Mouse (Mus musculus) CH12.LX (cell line): Measurements from ENCODE around the gene Meaf6. TPM values are rescaled to one million over a fixed set of nuclear protein-coding genes. Genes with fewer than 3 reads are reported as not detected.

Source experiments
- DNase-seq: peaks from one replicate; pipeline ENCODE4 v3.0.0-alpha.2; 2013; ENCODE audit errors: extremely low read depth
- H3K27ac ChIP-seq: 2 replicates; pipeline ENCODE4 v1.5.1; 2012; ENCODE audit warnings: low read depth, mild to moderate bottlenecking, control low read depth, moderate library complexity; ENCODE audit not compliant: insufficient read depth
- H3K27me3 ChIP-seq: replicated peaks from 2 replicates; pipeline ENCODE3; 2012; ENCODE audit warnings: inconsistent platforms
- H3K36me3 ChIP-seq, 2 experiments: replicated peaks in 1 of 2; 2 replicates each; pipeline versions ENCODE3 to v1.6.1; 2012; ENCODE audit warnings: inconsistent platforms in 1 of 2, low read length in 1 of 2, mild to moderate bottlenecking in 1 of 2, mixed read lengths in 1 of 2, moderate library complexity in 1 of 2; ENCODE audit not compliant: control insufficient read depth in 1 of 2, insufficient read depth in 1 of 2
- H3K4me1 ChIP-seq, 2 experiments: 2 replicates each; pipeline ENCODE4 v1.6.1; 2012; ENCODE audit warnings: inconsistent platforms in 1 of 2, moderate library complexity in 1 of 2; ENCODE audit not compliant: insufficient read depth in 2 of 2, control insufficient read depth in 1 of 2
- H3K4me2 ChIP-seq: 2 replicates; pipeline ENCODE4 v1.6.1; 2012; ENCODE audit warnings: low read depth, mild to moderate bottlenecking, control low read depth; ENCODE audit not compliant: poor library complexity, insufficient read depth, severe bottlenecking
- H3K4me3 ChIP-seq, 3 experiments: fragments of 150-350 bp in 1 of 3; sonication (generic) in 1 of 3; replicated peaks in 1 of 3; 2 replicates each; pipeline versions ENCODE3 to v1.5.1; 2011 to 2012; ENCODE audit warnings: low read depth in 2 of 3, low read length in 2 of 3, mild to moderate bottlenecking in 2 of 3, moderate library complexity in 2 of 3, control low read depth in 1 of 3, improper control_type of control experiment in 1 of 3, inconsistent platforms in 1 of 3, mixed read lengths in 1 of 3; ENCODE audit not compliant: poor library complexity in 1 of 3
- H3K79me2 ChIP-seq: replicated peaks from 2 replicates; pipeline ENCODE4 v1.6.1; 2012; ENCODE audit warnings: mild to moderate bottlenecking, moderate library complexity; ENCODE audit not compliant: control insufficient read depth, poor library complexity, insufficient read depth, severe bottlenecking; ENCODE audit errors: extremely low read depth
- H3K9ac ChIP-seq: 2 replicates; pipeline ENCODE4 v1.6.1; 2012; ENCODE audit warnings: low read depth, mild to moderate bottlenecking, control low read depth, moderate library complexity; ENCODE audit not compliant: insufficient read depth
- H3K9me3 ChIP-seq: replicated peaks from 2 replicates; pipeline ENCODE3; 2012; ENCODE audit warnings: low read length, inconsistent platforms, mixed read lengths
- BHLHE40 ChIP-seq: IDR thresholded peaks from 2 replicates; pipeline ENCODE4 v1.6.1; 2011; ENCODE audit warnings: mild to moderate bottlenecking, low read depth, low read length, improper control_type of control experiment
- CHD1 ChIP-seq: IDR thresholded peaks from 2 replicates; pipeline ENCODE4 v1.6.1; 2012; ENCODE audit warnings: low read depth, low read length, improper control_type of control experiment, inconsistent platforms
- CHD2 ChIP-seq: IDR thresholded peaks from 2 replicates; pipeline ENCODE4 v1.6.1; 2011; ENCODE audit warnings: low read length, improper control_type of control experiment
- CTCF ChIP-seq, 2 experiments: IDR thresholded peaks in 1 of 2; conservative IDR thresholded peaks in 1 of 2; 2 replicates each; pipeline ENCODE4 v1.5.1; 2011 to 2012; ENCODE audit warnings: low read depth in 2 of 2, low read length in 2 of 2, improper control_type of control experiment in 1 of 2, inconsistent platforms in 1 of 2, mild to moderate bottlenecking in 1 of 2, moderate library complexity in 1 of 2
- E2F4 ChIP-seq: IDR thresholded peaks from 2 replicates; pipeline ENCODE4 v1.6.1; 2011; ENCODE audit warnings: low read depth, low read length, improper control_type of control experiment; ENCODE audit not compliant: insufficient replicate concordance
- ELF1 ChIP-seq: IDR thresholded peaks from 2 replicates; pipeline ENCODE4 v1.6.1; 2014; ENCODE audit warnings: low read depth, mild to moderate bottlenecking, inconsistent platforms, low read length, improper control_type of control experiment
- EP300 ChIP-seq: IDR thresholded peaks from 2 replicates; pipeline ENCODE4 v1.6.1; 2011; ENCODE audit warnings: low read length, improper control_type of control experiment
- ETS1 ChIP-seq: conservative IDR thresholded peaks from 2 replicates; pipeline ENCODE4 v1.6.1; 2012; ENCODE audit warnings: low read depth, mild to moderate bottlenecking, inconsistent platforms, low read length, improper control_type of control experiment, moderate library complexity
- GABPA ChIP-seq: IDR thresholded peaks from 2 replicates; pipeline ENCODE4 v1.6.1; 2012; ENCODE audit warnings: low read depth, low read length, improper control_type of control experiment, inconsistent platforms; ENCODE audit not compliant: insufficient replicate concordance
- HCFC1 ChIP-seq: IDR thresholded peaks from 2 replicates; pipeline ENCODE4 v1.6.1; 2012; ENCODE audit warnings: low read depth, mild to moderate bottlenecking, inconsistent platforms, low read length, improper control_type of control experiment
- IRF4 ChIP-seq: IDR thresholded peaks from 2 replicates; pipeline ENCODE4 v1.6.1; 2014; ENCODE audit warnings: low read depth, mild to moderate bottlenecking, inconsistent platforms, low read length, improper control_type of control experiment
- JUN ChIP-seq: IDR thresholded peaks from 2 replicates; pipeline ENCODE4 v1.6.1; 2011; ENCODE audit warnings: low read depth, mild to moderate bottlenecking, low read length, improper control_type of control experiment, moderate library complexity; ENCODE audit not compliant: insufficient read depth
- JUND ChIP-seq: conservative IDR thresholded peaks from 2 replicates; pipeline ENCODE4 v1.6.1; 2011; ENCODE audit warnings: low read depth, low read length, improper control_type of control experiment
- KAT2A ChIP-seq: IDR thresholded peaks from 2 replicates; pipeline ENCODE4 v1.6.1; 2012; ENCODE audit warnings: low read length, improper control_type of control experiment, inconsistent platforms; ENCODE audit not compliant: insufficient replicate concordance
- MAFK ChIP-seq: IDR thresholded peaks from 2 replicates; pipeline ENCODE4 v1.6.1; 2011; ENCODE audit warnings: low read length, improper control_type of control experiment; ENCODE audit not compliant: insufficient replicate concordance
- MAX ChIP-seq: IDR thresholded peaks from 2 replicates; pipeline ENCODE4 v1.6.1; 2011; ENCODE audit warnings: low read length, improper control_type of control experiment
- MAZ ChIP-seq: IDR thresholded peaks from 2 replicates; pipeline ENCODE4 v1.6.1; 2012; ENCODE audit warnings: low read depth, mild to moderate bottlenecking, inconsistent platforms, low read length, improper control_type of control experiment, moderate library complexity
- MEF2A ChIP-seq: IDR thresholded peaks from 2 replicates; pipeline ENCODE4 v1.6.1; 2014; ENCODE audit warnings: low read depth, mild to moderate bottlenecking, inconsistent platforms, low read length, improper control_type of control experiment, borderline replicate concordance
- MXI1 ChIP-seq: IDR thresholded peaks from 2 replicates; pipeline ENCODE4 v1.6.1; 2011; ENCODE audit warnings: mild to moderate bottlenecking, low read depth, low read length, improper control_type of control experiment
- MYC ChIP-seq: IDR thresholded peaks from 2 replicates; pipeline ENCODE4 v1.6.1; 2011; ENCODE audit warnings: low read depth, mild to moderate bottlenecking, improper control_type of control experiment, low read length
- NELFE ChIP-seq: IDR thresholded peaks from 2 replicates; pipeline ENCODE4 v1.6.1; 2011; ENCODE audit warnings: low read depth, low read length, improper control_type of control experiment
- NRF1 ChIP-seq: IDR thresholded peaks from 2 replicates; pipeline ENCODE4 v1.6.1; 2014; ENCODE audit warnings: low read depth, mild to moderate bottlenecking, inconsistent platforms, low read length, improper control_type of control experiment, moderate library complexity
- PAX5 ChIP-seq: IDR thresholded peaks from 2 replicates; pipeline ENCODE4 v1.6.1; 2012; ENCODE audit warnings: low read length, inconsistent platforms, mixed read lengths
- POLR2A ChIP-seq: IDR thresholded peaks from 2 replicates; pipeline ENCODE4 v1.6.1; 2011; ENCODE audit warnings: low read depth, mild to moderate bottlenecking, improper control_type of control experiment, low read length
- POLR2AphosphoS2 ChIP-seq: IDR thresholded peaks from 2 replicates; pipeline ENCODE4 v1.6.1; 2011; ENCODE audit warnings: low read depth, low read length, improper control_type of control experiment
- RAD21 ChIP-seq: IDR thresholded peaks from 2 replicates; pipeline ENCODE4 v1.6.1; 2011; ENCODE audit warnings: low read depth, mild to moderate bottlenecking, low read length, improper control_type of control experiment, moderate library complexity
- RCOR1 ChIP-seq: conservative IDR thresholded peaks from 2 replicates; pipeline ENCODE4 v1.6.1; 2012; ENCODE audit warnings: low read depth, mild to moderate bottlenecking, inconsistent platforms, low read length, improper control_type of control experiment
- SIN3A ChIP-seq: IDR thresholded peaks from 2 replicates; pipeline ENCODE4 v1.6.1; 2012; ENCODE audit warnings: low read length, improper control_type of control experiment, inconsistent platforms
- SMC3 ChIP-seq: IDR thresholded peaks from 2 replicates; pipeline ENCODE4 v1.6.1; 2011; ENCODE audit warnings: low read depth, low read length, improper control_type of control experiment
- TBP ChIP-seq: conservative IDR thresholded peaks from 2 replicates; pipeline ENCODE4 v1.6.1; 2011; ENCODE audit warnings: low read depth, low read length, improper control_type of control experiment
- TCF12 ChIP-seq: IDR thresholded peaks from 2 replicates; pipeline ENCODE4 v1.6.1; 2014; ENCODE audit warnings: low read depth, mild to moderate bottlenecking, inconsistent platforms, low read length, improper control_type of control experiment
- UBTF ChIP-seq: IDR thresholded peaks from 2 replicates; pipeline ENCODE4 v1.6.1; 2012; ENCODE audit warnings: low read depth, mild to moderate bottlenecking, inconsistent platforms, low read length, improper control_type of control experiment, moderate library complexity
- USF1 ChIP-seq: IDR thresholded peaks from 2 replicates; pipeline ENCODE4 v1.6.1; 2014; ENCODE audit warnings: low read depth, mild to moderate bottlenecking, inconsistent platforms, low read length, improper control_type of control experiment
- USF2 ChIP-seq: conservative IDR thresholded peaks from 2 replicates; pipeline ENCODE4 v1.6.1; 2011; ENCODE audit warnings: low read depth, low read length, improper control_type of control experiment
- ZC3H11A ChIP-seq: IDR thresholded peaks from 2 replicates; pipeline ENCODE4 v1.6.1; 2012; ENCODE audit warnings: low read depth, mild to moderate bottlenecking, inconsistent platforms, low read length, improper control_type of control experiment
- ZKSCAN1 ChIP-seq: IDR thresholded peaks from 2 replicates; pipeline ENCODE4 v1.6.1; 2012; ENCODE audit warnings: low read depth, inconsistent platforms, low read length, improper control_type of control experiment, borderline replicate concordance
- ZMIZ1 ChIP-seq: IDR thresholded peaks from 2 replicates; pipeline ENCODE4 v1.6.1; 2012; ENCODE audit warnings: low read depth, mild to moderate bottlenecking, inconsistent platforms, low read length, improper control_type of control experiment
- ZNF384 ChIP-seq: IDR thresholded peaks from 2 replicates; pipeline ENCODE4 v1.6.1; 2012; ENCODE audit warnings: low read depth, low read length, improper control_type of control experiment, inconsistent platforms
- dilution Hi-C: fragments of 300-500 bp; cut with MboI; formaldehyde crosslinking; loops from 2 replicates; pipeline ENCODE4 v1.14.3; 2020; ENCODE audit warnings: low sequenced_read_pairs; ENCODE audit not compliant: extremely low pct_unique_long_range_greater_than_20kb, extremely low pct_ligation_motif_present
- in situ Hi-C: fragments of 300-500 bp; cut with MboI; formaldehyde crosslinking; loops from 3 replicates; pipeline ENCODE4 v1.14.3; 2019; ENCODE audit warnings: low sequenced_read_pairs, low pct_ligation_motif_present, low pct_unique_long_range_greater_than_20kb, mixed read lengths
- polyA plus RNA-seq: library from polyadenylated mRNA; unstranded; fragments of >175 nt; gene quantifications from 2 replicates; pipeline ENCODE4 v1.2.1, GENCODE M21; 2012; ENCODE audit warnings: low read depth; ENCODE audit not compliant: insufficient read length
- total RNA-seq, 2 experiments: library from RNA; depleted of rRNA; stranded (reverse); fragments of 300-350 nt in 1 of 2; fragments of >200 nt in 1 of 2; gene quantifications; 2 replicates each; pipeline ENCODE4 v1.2.3; 2012 to 2014

The Meaf6 gene
- total and polyA plus RNA-seq, 3 experiments, result 26.4 to 52.8 (median 29.3) TPM

- DNase-seq, result peak; percentile 79
- peak overlapping the region; percentile 7; the same call in 1 of the 2 replicates for H3K4me2 ChIP-seq
- in situ Hi-C loops, result no loop called here
- H3K4me1 ChIP-seq, result peaks cover 35 to 73% of the 10 kb centered on the region in 2 experiments
- H3K27ac ChIP-seq, result peak overlapping the region; percentile 86
- TF ChIP-seq UBTF, result 0 out of 2 replicates have a peak, but pooled peaks have one; percentile 56
- no peak for TF ChIP-seq RAD21
- TF ChIP-seq MAZ, result no peak
- TF ChIP-seq CHD1, result no peak
- no peak for TF ChIP-seq PAX5
- no peak for TF ChIP-seq CHD2
- no peak; the same call in 1 of the 2 replicates for TF ChIP-seq NELFE
- no peak for TF ChIP-seq ZNF384
- TF ChIP-seq SMC3, result no peak
- no peak for TF ChIP-seq JUN
- no peak for TF ChIP-seq POLR2AphosphoS2
- TF ChIP-seq KAT2A, result no peak
- peak; percentile 50; the same call in 1 of the 2 replicates for TF ChIP-seq POLR2A
- TF ChIP-seq HCFC1, result no peak
- no peak for TF ChIP-seq RCOR1
- no peak for TF ChIP-seq JUND
- TF ChIP-seq IRF4, result peak; percentile 52; the same call in 1 of the 2 replicates
- no peak for TF ChIP-seq SIN3A
- no peak for TF ChIP-seq BHLHE40
- TF ChIP-seq ELF1, result peak; percentile 22; the same call in 1 of the 2 replicates
- 0 out of 2 replicates have a peak, but pooled peaks have one; percentile 58 for TF ChIP-seq MYC
- no peak for TF ChIP-seq NRF1
- no peak; the same call in 1 of the 2 replicates for TF ChIP-seq ZMIZ1
- no peak for TF ChIP-seq MAFK
- no peak for TF ChIP-seq MEF2A
- TF ChIP-seq TBP, result no peak
- no peak; the same call in 1 of the 2 replicates for TF ChIP-seq USF2
- no peak for TF ChIP-seq CTCF (conservative IDR thresholded peaks at IDR 0.05 in 1 of 2, IDR thresholded peaks at IDR 0.05 in 1 of 2; ENCODE audit: low read depth in 2 of 2, low read length in 2 of 2)
- TF ChIP-seq EP300, result peak; percentile 63
- TF ChIP-seq GABPA, result no peak
- TF ChIP-seq USF1, result no peak; the same call in 1 of the 2 replicates
- TF ChIP-seq ETS1, result no peak
- TF ChIP-seq ZC3H11A, result no peak
- no peak for TF ChIP-seq TCF12
- peak; percentile 78; the same call in 1 of the 2 replicates for TF ChIP-seq MXI1
- TF ChIP-seq ZKSCAN1, result no peak
- no peak for TF ChIP-seq E2F4
- peak; percentile 88 for TF ChIP-seq MAX
- TF ChIP-seq, all 38 proteins: peak for 8
- Histone ChIP-seq H3K9me3 (no peaks in the 10 kb centered on the region), H3K4me3 (no peak overlapping the region), H3K9ac (no peak overlapping the region), H3K27me3 (no peaks in the 10 kb centered on the region), H3K36me3 (peaks cover 28 to 51% of the 10 kb centered on the region in 2 experiments), H3K79me2 (no peaks in the 10 kb centered on the region)
- dilution Hi-C loops, result no loop called here
Measured at GRCm38 (mm10) chr4:125116090-125116861, 31.3 kb downstream of the Meaf6 start.
